Comparison of ENCODE assay signal across 13 mouse cellular contexts in the genomic region with DNA sequence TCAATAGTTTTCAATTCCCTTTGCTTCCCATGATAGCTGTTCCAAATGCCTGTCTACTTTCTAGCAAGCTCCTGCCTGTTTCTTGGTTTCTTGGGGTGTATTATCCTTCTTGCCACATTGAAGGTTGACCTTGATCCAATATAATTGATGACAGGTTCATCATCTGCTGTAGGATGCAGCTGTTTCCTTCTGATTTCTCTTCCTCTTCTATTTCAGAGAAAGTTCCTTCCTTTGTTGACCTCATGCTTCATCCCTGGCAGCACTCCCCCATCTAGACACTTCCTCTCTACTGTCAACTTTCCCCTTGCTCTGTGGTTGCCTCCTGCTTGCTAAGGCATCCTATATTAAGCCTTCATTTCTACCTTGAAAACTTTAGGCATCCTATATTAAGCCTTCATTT.
DNase-seq lines count a peak whose midpoint lies in the region; ATAC-seq lines count a peak whose summit lies in the region.
"Had no signal": no experiment of that assay in that cellular context is flagged by ENCODE, and none has a peak within 500 bp of the region (broad histone marks: within the 10 kb centered on the region; RNA-seq: fewer than 3 reads in every experiment).

No protein-coding gene starts in this region.

- peak; percentile 30 for ATAC-seq in activated CD4-positive, CD25-positive, alpha-beta regulatory T cell, adult 4 months
- ATAC-seq in hematopoietic stem cell, adult 5-6 weeks (replicated peaks in 1 of 2; ENCODE audit: insufficient read depth in 1 of 2, low FRiP score in 2 of 2, low TSS enrichment in 1 of 2, low read depth in 1 of 2, poor library complexity in 2 of 2, severe bottlenecking in 2 of 2) = peak; percentile 99 to 100

- DNase-seq in kidney, postnatal 10 days = peak; percentile 21
- no peak for DNase-seq in kidney, adult 18-20 months
- peak; percentile 18 for DNase-seq in lung, postnatal 25 days (ENCODE audit: low spot score)
- DNase-seq in spleen, postnatal 36 days (ENCODE audit: low spot score in 2 of 2) = no peak
- DNase-seq in spleen, postnatal 4 days (ENCODE audit: low spot score in 2 of 2) = no peak
- DNase-seq: adrenal gland, adult 2 months; cerebellum, postnatal 10 days; gastrocnemius, postnatal 36 days; heart, postnatal 36 days; liver, embryonic 13.5 days; thymus, adult 2 months had no signal

Comparison
In these comparisons a context has a peak if more than half of its experiments do, and no peak if none do; other contexts are left out.
1. DNase-seq: peak in kidney, postnatal 10 days (single experiment) and lung, postnatal 25 days (single experiment); none in kidney, adult 18-20 months (single experiment), spleen, postnatal 36 days (0 of 2) and spleen, postnatal 4 days (0 of 2).